Mouse (Mus musculus): ENCODE measurements around the gene Fnip2.
"Not testable (repeated sequence)": the region's sequence is repeated elsewhere in the genome, so short reads cannot be mapped to it uniquely, and the experiment has no call there.

Gene Fnip2

GRCm38 (mm10) chr3:79567703-79568362 lies at the start of gene Fnip2:
TSS of gene Fnip2 (minus strand) at chr3:79567796.
- peak; percentile 40 to 49 for DNase-seq (ENCODE audit: low read depth in 2 of 2, low spot score in 2 of 2)

DNA sequence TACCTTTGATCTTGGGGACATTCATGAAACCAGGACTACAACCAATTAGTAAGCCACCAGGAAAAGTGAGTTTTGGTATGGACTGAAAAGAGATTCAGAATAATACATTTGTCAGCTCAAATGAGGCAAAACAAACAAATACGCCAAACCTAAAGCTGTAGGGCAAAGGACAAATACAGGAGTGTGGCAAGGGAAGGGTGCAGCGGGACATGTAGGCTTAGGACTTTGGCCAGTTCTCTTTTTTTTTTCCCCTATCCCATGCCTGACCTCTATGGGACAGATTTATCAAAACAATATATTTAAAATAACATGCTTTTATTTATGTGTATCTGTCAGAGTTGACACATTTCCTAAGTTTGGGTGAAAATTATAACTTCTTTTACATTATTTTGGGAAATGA lies 42.3 kb upstream of the Fnip2 start:
- DNase-seq (ENCODE audit: low read depth in 2 of 2, low spot score in 2 of 2), result no peak

DNA sequence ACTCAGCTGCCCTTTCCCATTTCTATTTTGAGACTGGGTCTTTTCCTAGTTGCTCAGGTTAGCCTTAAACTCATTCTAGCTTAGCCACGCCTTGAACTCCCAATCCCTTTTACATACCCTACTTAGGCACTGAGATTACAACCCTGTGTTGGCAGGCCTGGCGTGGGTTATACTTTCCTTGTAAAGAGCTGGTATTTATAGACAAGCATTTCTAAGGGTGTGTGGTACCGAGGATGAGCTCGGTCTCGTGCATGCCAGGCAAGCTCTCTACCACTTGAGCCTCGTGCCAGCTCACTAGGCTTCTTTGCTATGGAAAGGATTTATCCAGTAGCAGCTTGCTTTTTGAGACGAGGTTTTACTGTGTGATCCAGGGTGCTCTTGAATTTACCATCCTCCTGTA lies 27.9 kb upstream of the Fnip2 start:
- DNase-seq (ENCODE audit: low read depth in 2 of 2, low spot score in 2 of 2), result no peak

GRCm38 (mm10) chr3:79591793-79592471 lies 24.3 kb upstream of the Fnip2 start:
- peak in 1 of 2 experiments; percentile 4 for DNase-seq (ENCODE audit: low read depth in 2 of 2, low spot score in 2 of 2)

DNA sequence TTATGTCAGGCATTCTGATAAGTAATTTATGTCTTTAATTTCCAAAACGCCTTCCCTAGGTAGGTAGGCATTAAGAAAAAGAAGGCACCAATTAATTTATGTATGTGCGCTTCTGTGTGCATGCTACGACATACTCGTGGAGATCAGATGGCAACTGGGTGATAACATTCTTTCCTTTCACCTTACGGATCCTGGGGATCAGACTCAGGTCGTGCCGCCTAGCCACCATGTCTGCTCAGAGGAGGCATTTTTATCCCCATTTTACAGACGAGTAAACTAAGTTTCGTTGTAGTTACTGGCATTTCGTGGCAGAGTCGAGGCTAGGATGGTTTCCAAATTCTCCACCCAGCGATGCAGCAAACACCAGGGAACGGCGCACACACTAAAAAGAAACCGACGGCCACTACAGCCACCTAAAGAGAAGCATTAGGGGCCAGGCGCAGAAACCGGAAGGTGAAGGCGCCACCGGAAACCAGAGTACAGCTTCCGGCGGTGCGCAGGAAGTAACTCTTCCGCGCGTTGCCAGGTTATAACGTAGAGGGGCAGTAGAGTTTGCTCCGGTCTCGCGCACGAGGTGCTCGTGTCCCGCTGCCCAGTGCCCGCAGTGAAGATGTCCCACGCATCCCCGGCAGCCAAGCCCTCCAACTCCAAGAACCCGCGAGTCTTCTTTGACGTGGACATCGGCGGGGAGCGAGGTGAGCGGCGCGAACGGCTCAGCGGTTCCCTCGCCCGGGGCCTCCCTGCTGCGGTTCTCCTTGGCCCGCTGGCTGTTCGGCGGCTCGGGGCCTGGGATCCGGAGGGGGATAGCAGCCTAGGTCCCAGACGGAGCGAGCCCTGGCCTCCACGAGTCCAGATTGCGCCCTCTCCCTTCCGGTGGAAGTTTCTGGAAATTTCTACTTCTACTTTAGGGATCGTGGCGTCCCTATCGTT lies 23.5 kb upstream of the Fnip2 start, which contains the start of gene Ppid:
TSS of gene Ppid (plus strand) at position 480 of the 930 bp plus-strand sequence.
- peak; percentile 60 to 66 for DNase-seq (ENCODE audit: low read depth in 2 of 2, low spot score in 2 of 2)

DNA sequence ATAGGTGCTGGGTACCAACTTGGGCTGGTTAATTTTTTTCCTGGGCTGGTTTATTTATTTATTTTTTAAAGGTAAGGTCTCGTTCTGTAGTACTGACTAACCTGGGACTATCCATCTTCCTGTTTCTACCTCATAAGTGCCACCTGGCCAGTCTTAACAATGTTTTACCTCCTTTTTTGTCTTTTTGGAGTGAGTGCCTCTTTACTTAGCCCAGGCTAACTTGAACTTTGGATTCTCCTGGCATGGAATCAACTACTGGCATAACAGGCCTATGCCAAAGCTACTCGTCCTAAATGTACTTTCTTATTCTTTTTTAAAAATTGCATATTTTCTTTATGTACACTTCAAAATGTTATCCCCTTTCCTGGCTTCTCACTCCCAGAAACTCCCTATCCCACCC lies 22.1 kb upstream of the Fnip2 start:
- no peak for DNase-seq (ENCODE audit: low read depth in 2 of 2, low spot score in 2 of 2)

DNA sequence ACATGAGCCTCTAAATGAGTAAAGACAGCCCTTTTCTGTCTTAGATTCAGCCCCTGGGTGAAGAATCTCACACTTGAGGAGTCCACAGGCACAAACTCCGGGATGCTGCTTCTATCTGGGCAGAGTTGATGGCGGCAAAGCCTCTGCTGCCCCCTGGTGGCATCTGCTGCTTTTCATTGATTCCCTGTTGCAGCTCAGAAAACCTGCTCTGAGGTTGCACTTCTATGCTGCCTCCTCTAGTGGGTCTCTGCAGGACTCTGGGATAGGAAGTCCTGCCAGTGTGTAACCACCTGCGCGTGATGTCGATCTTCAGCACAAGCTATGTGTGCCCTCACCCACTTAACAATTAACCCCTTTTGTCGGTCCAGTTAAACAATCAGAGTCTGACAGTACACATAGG lies 19.2 kb upstream of the Fnip2 start:
- peak; percentile 84 to 88 for DNase-seq (ENCODE audit: low read depth in 2 of 2, low spot score in 2 of 2)

DNA sequence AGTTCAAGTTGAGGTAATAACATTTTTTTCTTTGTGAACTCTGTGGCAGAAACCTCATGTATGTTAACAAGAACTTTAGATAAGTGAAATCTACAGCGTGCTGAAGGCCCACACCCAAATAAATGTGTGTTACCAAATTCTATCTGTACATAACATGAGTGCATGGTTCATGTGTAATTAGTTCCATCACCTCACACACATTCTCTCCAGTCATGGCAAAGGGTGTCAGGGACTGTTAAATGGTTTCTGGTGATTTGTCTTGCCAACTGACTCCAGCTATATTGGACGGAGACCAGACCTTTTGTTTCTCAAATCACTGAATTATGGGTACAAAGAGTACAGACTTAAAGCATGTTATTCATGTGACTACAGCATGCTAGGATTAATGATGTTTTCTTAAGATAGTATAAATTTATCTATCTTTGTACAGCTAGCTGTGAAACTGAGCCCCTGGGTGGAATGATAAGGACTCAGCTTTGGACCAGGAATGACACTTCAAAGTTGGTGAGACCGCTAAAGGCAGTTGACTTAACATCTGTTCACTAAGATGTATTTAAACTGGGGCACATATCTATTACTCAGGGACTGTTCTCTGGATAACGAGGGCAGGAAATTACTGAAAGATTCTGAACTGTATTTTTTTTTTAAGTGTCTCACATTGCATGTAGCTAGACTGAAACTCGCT lies 12.4 kb upstream of the Fnip2 start:
- DNase-seq (ENCODE audit: low read depth in 2 of 2, low spot score in 2 of 2), result no peak

DNA sequence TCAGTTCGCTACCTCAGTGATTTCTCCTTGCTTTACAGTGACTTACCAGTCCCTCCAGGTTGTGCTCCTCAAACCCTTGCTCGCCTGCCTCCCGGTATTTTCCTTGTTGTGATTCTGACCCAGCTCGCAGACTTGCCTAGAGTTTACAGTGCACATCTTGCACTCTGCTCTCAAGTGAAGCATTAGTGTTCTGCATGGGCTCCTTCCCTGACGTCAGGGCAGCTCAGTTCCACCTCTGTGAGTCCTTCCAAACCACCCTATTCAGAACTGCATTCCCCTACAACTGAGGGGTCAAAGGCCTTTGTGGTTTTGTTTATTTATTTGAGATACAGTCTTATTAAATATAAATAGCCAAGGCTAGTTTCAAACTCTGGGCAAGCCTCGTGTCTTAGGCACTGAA lies 10.6 kb upstream of the Fnip2 start:
- no peak for DNase-seq (ENCODE audit: low read depth in 2 of 2, low spot score in 2 of 2)

DNA sequence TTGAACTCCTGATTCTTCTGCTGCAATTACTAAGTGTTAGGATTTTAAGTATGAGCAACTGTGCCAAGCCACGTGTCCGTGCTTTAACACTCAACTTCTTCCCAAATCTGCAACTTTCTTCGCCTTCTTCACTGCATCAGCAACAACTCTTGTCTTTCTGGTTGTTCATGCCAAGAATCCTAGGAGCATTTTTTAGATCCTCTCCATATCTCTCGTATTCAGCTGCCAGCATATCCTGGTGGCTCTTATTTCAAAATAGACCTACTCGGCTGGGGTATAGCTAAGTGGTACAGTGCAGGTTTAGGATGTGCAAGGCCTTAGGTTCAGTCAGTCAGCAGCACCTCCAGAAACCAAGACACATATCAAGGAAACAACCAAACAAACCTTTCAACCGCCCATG lies 10.0 kb upstream of the Fnip2 start:
- DNase-seq (ENCODE audit: low read depth in 2 of 2, low spot score in 2 of 2), result no peak

- DNase-seq (ENCODE audit: low read depth in 2 of 2, low spot score in 2 of 2), result no peak
Measured at GRCm38 (mm10) chr3:79576865-79577264, 9.3 kb upstream of the Fnip2 start.

DNA sequence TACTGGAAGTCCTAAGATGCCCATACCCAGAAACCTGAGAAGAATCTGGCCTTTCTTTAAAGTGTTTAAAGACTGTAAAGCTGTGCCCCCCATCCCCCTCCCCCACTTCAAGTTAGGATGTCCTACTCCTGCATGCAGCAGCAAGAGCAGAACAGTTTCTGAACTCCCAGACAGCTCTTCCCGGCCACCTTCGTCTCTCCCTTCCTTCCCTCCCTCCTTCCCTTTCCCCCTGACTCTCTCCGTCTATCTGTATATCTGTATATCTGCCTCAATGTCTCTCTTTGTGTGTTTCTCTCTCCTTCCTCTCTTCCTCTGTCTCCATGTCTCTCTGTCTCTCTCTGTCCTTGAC lies 8.8 kb upstream of the Fnip2 start:
- DNase-seq (ENCODE audit: low read depth in 2 of 2, low spot score in 2 of 2), result no peak

DNA sequence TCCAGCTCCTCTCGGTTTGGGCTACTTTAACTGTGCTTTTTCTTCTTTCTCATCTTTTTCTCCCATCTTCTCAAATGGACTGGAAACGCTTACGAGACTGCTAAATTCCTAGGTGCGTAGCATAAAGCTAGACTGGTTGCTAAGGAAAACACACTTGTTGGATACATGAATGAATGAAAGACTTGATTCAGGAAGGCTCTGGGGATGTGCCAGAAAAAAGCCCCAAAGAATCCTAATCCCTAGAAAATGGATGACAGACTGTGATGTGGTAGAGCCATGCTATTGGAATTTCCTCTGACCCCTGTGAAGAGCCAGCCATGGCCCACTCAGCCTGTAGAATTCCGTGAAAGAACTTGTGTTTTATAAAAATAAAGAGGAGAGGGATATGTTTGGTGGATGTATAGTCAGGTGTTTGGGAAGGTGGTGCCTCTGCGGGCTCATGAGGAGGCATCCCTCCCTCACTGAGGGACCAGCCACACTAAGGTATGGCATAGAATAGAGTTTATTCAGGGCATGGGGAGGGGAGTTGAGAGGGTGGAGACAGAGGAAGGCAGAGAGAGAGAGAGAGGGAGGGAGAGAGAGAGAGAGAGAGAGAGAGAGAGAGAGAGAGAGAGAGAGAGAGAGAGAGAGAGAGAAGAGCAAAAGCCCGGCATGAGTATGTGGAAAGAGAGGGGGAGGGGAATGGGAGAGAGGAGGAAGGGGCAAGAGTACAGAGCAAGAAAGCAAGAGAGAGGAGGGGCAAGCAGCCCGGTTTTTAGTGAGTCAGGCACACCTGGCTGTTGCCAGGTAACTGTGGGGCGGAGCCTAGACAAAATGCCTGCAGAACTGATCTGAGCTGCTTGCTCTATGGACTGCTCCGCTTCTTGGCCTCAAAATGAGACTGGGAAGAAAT lies 8.2 kb upstream of the Fnip2 start:
- DNase-seq (ENCODE audit: low read depth in 2 of 2, low spot score in 2 of 2), result no peak

DNA sequence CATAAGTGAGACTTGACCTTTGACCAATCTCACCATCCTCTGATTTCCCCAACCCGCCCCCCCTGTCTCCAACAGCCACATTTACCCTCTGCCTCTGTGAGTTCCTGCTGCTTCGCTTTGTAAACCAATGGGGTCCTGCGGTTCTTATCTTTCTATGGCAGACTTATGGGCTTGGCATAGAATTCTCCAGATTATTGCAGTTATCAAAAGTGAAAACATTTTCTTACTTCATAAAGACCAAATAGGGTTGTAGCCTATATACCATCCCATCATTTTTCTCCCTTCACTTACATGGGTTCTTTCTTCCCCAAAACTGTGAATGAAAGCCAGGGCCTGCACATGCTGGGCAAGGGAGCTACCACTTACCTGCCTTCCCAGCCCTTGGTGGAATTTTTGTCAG lies 6.7 kb upstream of the Fnip2 start:
- DNase-seq (ENCODE audit: low read depth in 2 of 2, low spot score in 2 of 2), result no peak

- DNase-seq (ENCODE audit: low read depth in 2 of 2, low spot score in 2 of 2), result not testable (repeated sequence)
Measured at GRCm38 (mm10) chr3:79573376-79573775, 5.8 kb upstream of the Fnip2 start.

DNA sequence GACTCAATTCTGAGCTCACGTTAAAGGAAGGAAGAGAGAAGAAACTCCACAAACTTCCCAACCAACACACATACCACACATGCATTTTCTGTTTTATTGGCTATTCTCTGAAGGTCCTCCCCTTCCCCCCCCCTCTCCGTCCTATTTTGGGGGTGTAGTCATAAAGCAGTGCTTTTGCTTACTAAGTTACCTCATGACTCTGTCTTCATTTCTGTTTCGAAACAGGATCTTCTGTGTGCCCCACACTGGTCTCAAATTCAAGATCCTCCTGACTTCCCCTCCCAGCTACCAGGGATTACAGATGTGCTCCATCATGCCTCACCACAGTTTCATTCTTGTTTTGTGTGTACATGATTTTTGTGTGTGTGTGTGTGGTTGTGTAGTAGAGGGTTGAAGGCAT lies 4.8 kb upstream of the Fnip2 start:
- no peak for DNase-seq (ENCODE audit: low read depth in 2 of 2, low spot score in 2 of 2)

DNA sequence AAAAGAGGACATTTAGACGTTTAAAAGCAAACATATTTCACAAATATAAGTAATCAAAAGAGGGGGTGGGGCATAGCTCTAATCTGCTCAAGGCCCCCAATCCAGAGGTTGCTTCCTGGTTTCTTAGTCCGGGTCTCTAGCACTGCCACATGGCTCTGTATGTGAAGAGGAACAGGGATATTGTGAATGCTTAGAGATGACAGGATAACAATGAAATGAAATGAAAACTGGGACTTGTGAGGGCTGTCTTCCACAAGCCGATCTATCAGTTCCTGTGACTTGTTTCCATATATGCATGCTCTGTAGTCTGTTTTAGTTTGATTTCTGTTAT lies 1.7 kb upstream of the Fnip2 start:
- no peak for DNase-seq (ENCODE audit: low read depth in 2 of 2, low spot score in 2 of 2)

- no peak for DNase-seq (ENCODE audit: low read depth in 2 of 2, low spot score in 2 of 2)
Measured at GRCm38 (mm10) chr3:79568629-79569350, 1.2 kb upstream of the Fnip2 start.

DNA sequence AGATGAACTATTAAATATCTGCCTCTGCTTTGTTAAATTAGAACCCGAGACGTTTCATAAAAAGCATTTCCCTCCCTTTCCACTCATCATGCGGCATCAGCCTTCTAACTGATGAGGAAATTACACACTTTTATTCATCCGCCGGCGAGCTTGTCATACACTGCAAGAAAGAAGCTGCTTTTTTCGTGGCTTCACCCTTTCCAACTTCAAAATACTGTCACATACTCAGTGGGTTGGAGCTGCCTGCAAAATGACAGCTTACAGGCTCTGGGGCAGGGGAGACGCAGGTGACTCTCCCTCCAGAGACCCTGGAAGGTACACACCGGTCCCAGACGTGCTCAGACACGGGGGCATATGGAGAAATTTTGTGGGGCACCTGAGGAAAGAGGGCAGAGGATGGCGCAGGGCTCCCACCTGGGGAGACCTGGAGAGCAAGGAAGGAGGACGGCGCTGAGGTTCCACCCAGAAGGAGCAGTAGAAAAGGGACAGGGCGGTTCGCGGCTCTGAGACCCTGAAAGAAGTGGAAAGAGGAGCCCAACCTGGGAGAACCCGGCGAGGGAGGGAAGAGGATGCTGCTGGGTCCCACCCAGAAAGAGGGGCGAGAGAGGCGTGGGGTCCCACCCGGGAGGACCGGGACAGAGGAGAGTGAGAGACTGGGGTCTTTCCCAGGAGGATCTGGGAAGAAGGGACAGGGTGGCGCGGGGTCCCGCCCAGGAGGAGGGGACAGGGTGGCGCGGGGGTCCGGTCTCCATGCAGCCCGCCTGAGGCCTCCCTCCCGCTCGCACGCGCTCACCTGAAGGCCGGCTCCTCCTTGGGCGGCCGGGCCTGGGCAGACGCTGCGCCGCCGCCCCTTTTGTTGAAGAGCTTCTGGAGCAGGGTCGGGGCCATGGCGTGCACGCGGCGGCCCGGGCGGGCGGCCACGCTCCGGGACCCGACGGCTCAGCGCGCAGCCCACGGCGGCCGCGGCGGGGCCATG lies 592 bp downstream of the Fnip2 start:
- peak in 1 of 2 experiments; percentile 10 for DNase-seq (ENCODE audit: low read depth in 2 of 2, low spot score in 2 of 2)

Data from CD8-positive naive resting alpha-beta T cell, adult 2 months (primary cell).